Comparison of ENCODE assay signal across 25 mouse cellular contexts in genomic region chr6:41111829-41112228, GRCm38 (mm10).
"Had no signal": no experiment of that assay in that cellular context is flagged by ENCODE, and none has a peak within 500 bp of the region (broad histone marks: within the 10 kb centered on the region; RNA-seq: fewer than 3 reads in every experiment).

No protein-coding gene starts in this region.

- H3K9ac ChIP-seq: heart, embryonic 13.5 days; heart, embryonic 15.5 days; hindbrain, embryonic 13.5 days; hindbrain, embryonic 15.5 days; kidney, embryonic 15.5 days; limb, embryonic 13.5 days; limb, embryonic 15.5 days; liver, embryonic 12.5 days had no signal

- H3K27me3 ChIP-seq: heart, embryonic 13.5 days; heart, embryonic 15.5 days; hindbrain, embryonic 13.5 days; hindbrain, embryonic 15.5 days; kidney, embryonic 15.5 days; limb, embryonic 13.5 days; limb, embryonic 15.5 days; liver, embryonic 12.5 days had no signal

- H3K9me3 ChIP-seq: heart, embryonic 13.5 days; heart, embryonic 15.5 days; hindbrain, embryonic 13.5 days; hindbrain, embryonic 15.5 days; kidney, embryonic 15.5 days; limb, embryonic 13.5 days; limb, embryonic 15.5 days; liver, embryonic 12.5 days had no signal

- ATAC-seq: hindbrain, postnatal 0 days; intestine, embryonic 16.5 days; liver, embryonic 12.5 days had no signal

- H3K4me3 ChIP-seq: gastrocnemius, adult 2 months; heart, adult 2 months; heart, embryonic 13.5 days; heart, embryonic 15.5 days; hindbrain, embryonic 13.5 days; hindbrain, embryonic 15.5 days; kidney, embryonic 15.5 days; left cerebral cortex, adult 2 months; limb, embryonic 13.5 days; limb, embryonic 15.5 days; liver, embryonic 12.5 days had no signal

- H3K36me3 ChIP-seq: heart, embryonic 13.5 days; heart, embryonic 15.5 days; hindbrain, embryonic 13.5 days; hindbrain, embryonic 15.5 days; kidney, embryonic 15.5 days; limb, embryonic 13.5 days; limb, embryonic 15.5 days; liver, embryonic 12.5 days had no signal

- H3K4me1 ChIP-seq: heart, embryonic 13.5 days; heart, embryonic 15.5 days; hindbrain, embryonic 13.5 days; hindbrain, embryonic 15.5 days; kidney, embryonic 15.5 days; limb, embryonic 13.5 days; limb, embryonic 15.5 days had no signal

- H3K4me2 ChIP-seq: heart, embryonic 11.5 days; heart, embryonic 13.5 days; heart, embryonic 15.5 days; hindbrain, embryonic 13.5 days; hindbrain, embryonic 15.5 days; kidney, embryonic 15.5 days; limb, embryonic 13.5 days; limb, embryonic 15.5 days; liver, embryonic 12.5 days had no signal

- DNase-seq: gastrocnemius, adult 2 months; gastrocnemius, postnatal 10 days; gastrocnemius, postnatal 25 days; heart, adult 11 months; heart, adult 2 months; heart, postnatal 14 days; heart, postnatal 36 days; kidney, adult 11 months; kidney, adult 2 months; kidney, adult 9 months; kidney, postnatal 14 days; kidney, postnatal 36 days had no signal

- H3K27ac ChIP-seq: gastrocnemius, adult 2 months; heart, adult 2 months; heart, embryonic 13.5 days; heart, embryonic 15.5 days; hindbrain, embryonic 13.5 days; hindbrain, embryonic 15.5 days; hindbrain, postnatal 0 days; kidney, embryonic 15.5 days; kidney, postnatal 0 days; left cerebral cortex, adult 2 months; limb, embryonic 13.5 days; limb, embryonic 15.5 days; liver, embryonic 12.5 days had no signal
